Mouse (Mus musculus) E14TG2a.4 (cell line): ENCODE results near the gene Il34.
A peak's percentile ranks its signal among the peaks of the same experiment; 100 is the strongest.

Source experiments
- H3K27me3 ChIP-seq: 2 replicates; pipeline ENCODE4 v1.6.1; 2014; ENCODE audit warnings: low read length, control low read depth; ENCODE audit not compliant: insufficient read depth
- H3K36me3 ChIP-seq: 2 replicates; pipeline ENCODE4 v1.6.1; 2014; ENCODE audit warnings: low read length, control low read depth; ENCODE audit not compliant: insufficient read depth
- H3K4me1 ChIP-seq: replicated peaks from 2 replicates; pipeline ENCODE4 v1.6.1; 2014; ENCODE audit warnings: low read depth, low read length, control low read depth
- H3K4me3 ChIP-seq: replicated peaks from 2 replicates; pipeline ENCODE4 v1.5.1; 2014; ENCODE audit warnings: mild to moderate bottlenecking, low read length
- H3K9me3 ChIP-seq: 2 replicates; pipeline ENCODE4 v1.6.1; 2014; ENCODE audit warnings: low read length, control low read depth
- CTCF ChIP-seq: conservative IDR thresholded peaks from 2 replicates; pipeline ENCODE4 v1.5.1; 2014; ENCODE audit warnings: low read length
- NANOG ChIP-seq: IDR thresholded peaks from 2 replicates; pipeline ENCODE4 v1.6.1; 2014; ENCODE audit warnings: borderline replicate concordance, low read length, mixed read lengths
- POU5F1 ChIP-seq: IDR thresholded peaks from 2 replicates; pipeline ENCODE4 v1.6.1; 2014; ENCODE audit warnings: low read length, borderline replicate concordance

The Il34 gene

GRCm38 (mm10) chr8:110776335-110776734 lies 29.4 kb downstream of the Il34 start:
- H3K4me1 ChIP-seq: no peaks in the 10 kb centered on the region
- no peak overlapping the region for H3K4me3 ChIP-seq
- TF ChIP-seq CTCF (peak; percentile 82), NANOG (no peak)
- no peaks in the 10 kb centered on the region for H3K36me3 ChIP-seq
- H3K27me3 ChIP-seq: no peaks in the 10 kb centered on the region
- no peaks in the 10 kb centered on the region for H3K9me3 ChIP-seq

GRCm38 (mm10) chr8:110775721-110776120 lies 30.0 kb downstream of the Il34 start:
- TF ChIP-seq POU5F1 (no peak), NANOG (no peak), CTCF (no peak)
- Histone ChIP-seq H3K4me1 (no peaks in the 10 kb centered on the region), H3K4me3 (no peak overlapping the region), H3K9me3 (no peaks in the 10 kb centered on the region), H3K36me3 (no peaks in the 10 kb centered on the region), H3K27me3 (no peaks in the 10 kb centered on the region)

- no peaks in the 10 kb centered on the region for H3K4me1 ChIP-seq
These were observed 30.4 kb downstream of the Il34 start for GRCm38 (mm10) chr8:110775316-110775715.

GRCm38 (mm10) chr8:110774725-110775124 lies 31.0 kb downstream of the Il34 start:
- H3K4me3 ChIP-seq: no peak overlapping the region
- H3K27me3 ChIP-seq: no peaks in the 10 kb centered on the region
- no peaks in the 10 kb centered on the region for H3K9me3 ChIP-seq
- H3K36me3 ChIP-seq: no peaks in the 10 kb centered on the region
- no peaks in the 10 kb centered on the region for H3K4me1 ChIP-seq
- TF ChIP-seq CTCF (0 out of 2 replicates have a peak, but pooled peaks have one; percentile 5), POU5F1 (no peak), NANOG (no peak)

More at GRCm38 (mm10) chr8:110775316-110775715, 30.4 kb downstream of the Il34 start:
- Histone ChIP-seq H3K4me3 (no peak overlapping the region), H3K36me3 (no peaks in the 10 kb centered on the region), H3K27me3 (no peaks in the 10 kb centered on the region), H3K9me3 (no peaks in the 10 kb centered on the region)
- TF ChIP-seq CTCF (peak; percentile 99), NANOG (no peak)

GRCm38 (mm10) chr8:110774047-110774446 lies 31.7 kb downstream of the Il34 start:
- Histone ChIP-seq H3K9me3 (no peaks in the 10 kb centered on the region), H3K4me1 (no peaks in the 10 kb centered on the region), H3K4me3 (no peak overlapping the region), H3K27me3 (no peaks in the 10 kb centered on the region), H3K36me3 (no peaks in the 10 kb centered on the region)
- TF ChIP-seq CTCF (no peak), POU5F1 (no peak), NANOG (no peak)

- Histone ChIP-seq H3K27me3 (no peaks in the 10 kb centered on the region), H3K4me1 (no peaks in the 10 kb centered on the region), H3K9me3 (no peaks in the 10 kb centered on the region), H3K36me3 (no peaks in the 10 kb centered on the region), H3K4me3 (no peak overlapping the region)
- TF ChIP-seq POU5F1 (no peak), CTCF (no peak), NANOG (no peak)
These were observed 33.3 kb downstream of the Il34 start for GRCm38 (mm10) chr8:110772452-110772851.

GRCm38 (mm10) chr8:110767261-110767660 lies 38.5 kb downstream of the Il34 start:
- TF ChIP-seq NANOG (no peak), POU5F1 (no peak), CTCF (no peak)
- Histone ChIP-seq H3K9me3 (no peaks in the 10 kb centered on the region), H3K36me3 (no peaks in the 10 kb centered on the region), H3K4me3 (0 out of 2 replicates have a peak overlapping the region, but pooled peaks have one; percentile 35), H3K4me1 (peaks cover 23% of the 10 kb centered on the region), H3K27me3 (no peaks in the 10 kb centered on the region)

GRCm38 (mm10) chr8:110764671-110765070 lies 41.1 kb downstream of the Il34 start:
- Histone ChIP-seq H3K27me3 (no peaks in the 10 kb centered on the region), H3K4me1 (peaks cover 49% of the 10 kb centered on the region), H3K4me3 (no peak overlapping the region), H3K9me3 (no peaks in the 10 kb centered on the region), H3K36me3 (no peaks in the 10 kb centered on the region)
- TF ChIP-seq NANOG (no peak), CTCF (no peak), POU5F1 (no peak)

- no peak overlapping the region for H3K4me3 ChIP-seq
- no peaks in the 10 kb centered on the region for H3K27me3 ChIP-seq
- peaks cover 71% of the 10 kb centered on the region for H3K4me1 ChIP-seq
- no peaks in the 10 kb centered on the region for H3K9me3 ChIP-seq
- no peaks in the 10 kb centered on the region for H3K36me3 ChIP-seq
- TF ChIP-seq POU5F1: no peak
- TF ChIP-seq CTCF: peak; percentile 28
These were observed 43.7 kb downstream of the Il34 start for GRCm38 (mm10) chr8:110761988-110762387.
